Mouse (Mus musculus) spleen, postnatal 36 days (tissue): ENCODE measurements around the gene Atp2b2.

ENCODE experiments used
- DNase-seq, 2 experiments: peaks; one replicate each; pipeline ENCODE4 v3.0.0; 2022; ENCODE audit warnings: low spot score in 2 of 2, mixed read lengths in 1 of 2

Atp2b2 gene

GRCm38 (mm10) chr6:113795241-113795702 is 247.1 kb downstream of the Atp2b2 start:
- DNase-seq: no peak

- no peak for DNase-seq
Measured at GRCm38 (mm10) chr6:113792368-113792767, 250.0 kb downstream of the Atp2b2 start.

GRCm38 (mm10) chr6:113791012-113791411 is 251.4 kb downstream of the Atp2b2 start:
- DNase-seq: no peak

GRCm38 (mm10) chr6:113787459-113787968 is 254.9 kb downstream of the Atp2b2 start:
- DNase-seq: no peak

GRCm38 (mm10) chr6:113785658-113786057 is 256.8 kb downstream of the Atp2b2 start:
- DNase-seq: no peak

GRCm38 (mm10) chr6:113778229-113778753 is 264.1 kb downstream of the Atp2b2 start:
- DNase-seq: no peak

- DNase-seq: no peak
Measured at GRCm38 (mm10) chr6:113768804-113769203, 273.6 kb downstream of the Atp2b2 start.

- peak; percentile 14 to 21 for DNase-seq
Measured at GRCm38 (mm10) chr6:113761644-113762043, 280.8 kb downstream of the Atp2b2 start.

- DNase-seq: no peak
Measured at GRCm38 (mm10) chr6:113749119-113749685, 293.2 kb downstream of the Atp2b2 start.

GRCm38 (mm10) chr6:113748351-113748750 is 294.1 kb downstream of the Atp2b2 start:
- no peak for DNase-seq

- no peak for DNase-seq
Measured at GRCm38 (mm10) chr6:113747284-113747683, 295.1 kb downstream of the Atp2b2 start.

GRCm38 (mm10) chr6:113745117-113745516 is 297.3 kb downstream of the Atp2b2 start:
- no peak for DNase-seq

GRCm38 (mm10) chr6:113743111-113743510 is 299.3 kb downstream of the Atp2b2 start:
- DNase-seq: no peak

GRCm38 (mm10) chr6:113742321-113742720 is 300.1 kb downstream of the Atp2b2 start:
- no peak for DNase-seq

GRCm38 (mm10) chr6:113741425-113741824 is 301.0 kb downstream of the Atp2b2 start:
- DNase-seq: no peak

GRCm38 (mm10) chr6:113740236-113741217 is 301.9 kb downstream of the Atp2b2 start, which contains the start of gene Sec13:
Gene Sec13 (minus strand): TSS chr6:113740743.
- DNase-seq: peak; percentile 78 to 81

- no peak for DNase-seq
Measured at GRCm38 (mm10) chr6:113737318-113738046, 304.9 kb downstream of the Atp2b2 start.

- DNase-seq: no peak
Measured at GRCm38 (mm10) chr6:113731296-113731695, 311.1 kb downstream of the Atp2b2 start.

GRCm38 (mm10) chr6:113728181-113728580 is 314.2 kb downstream of the Atp2b2 start:
- no peak for DNase-seq

GRCm38 (mm10) chr6:113721061-113721460 is 321.4 kb downstream of the Atp2b2 start:
- DNase-seq: no peak

- DNase-seq: no peak
Measured at GRCm38 (mm10) chr6:113719878-113720277, 322.5 kb downstream of the Atp2b2 start, which contains the start of gene Ghrl. Gene Ghrl (minus strand): TSS chr6:113719880.
